Mouse (Mus musculus): ENCODE measurements at regions not wholly inside any gene's neighbourhood (a gene's known extent, or its start where the extent isn't known, plus 50 kb on each side); places are given as distances from the start of the nearest gene placed in this dataset.

GRCm38 (mm10) chr6:34242486-34242885 lies 65.6 kb upstream of the Slc35b4 start:
- TF ChIP-seq POLR2A (IDR thresholded peaks at IDR 0.05; ENCODE audit: insufficient read length, low read depth) (no peak), MYOG (IDR thresholded peaks at IDR 0.05; ENCODE audit: control insufficient read depth in 1 of 3, insufficient read depth in 1 of 3, insufficient read length in 2 of 3, low read depth in 2 of 3) (no peak), MYOD1 (IDR thresholded peaks at IDR 0.05; ENCODE audit: control insufficient read depth in 1 of 3, insufficient read length in 2 of 3, low read depth in 2 of 3) (no peak), CEBPB (IDR thresholded peaks at IDR 0.05; ENCODE audit: insufficient read depth, poor library complexity, severe bottlenecking) (no peak), POLR2AphosphoS2 (IDR thresholded peaks at IDR 0.05; ENCODE audit: insufficient read length, low read depth) (no peak), TCF12 (IDR thresholded peaks at IDR 0.05; ENCODE audit: insufficient read depth, poor library complexity, severe bottlenecking) (no peak), E2F4 (IDR thresholded peaks at IDR 0.05; ENCODE audit: insufficient read depth) (no peak)

Data from myocyte (in vitro differentiated cells).